Mouse (Mus musculus): ENCODE data around the gene Ppp1r12a.

DNA sequence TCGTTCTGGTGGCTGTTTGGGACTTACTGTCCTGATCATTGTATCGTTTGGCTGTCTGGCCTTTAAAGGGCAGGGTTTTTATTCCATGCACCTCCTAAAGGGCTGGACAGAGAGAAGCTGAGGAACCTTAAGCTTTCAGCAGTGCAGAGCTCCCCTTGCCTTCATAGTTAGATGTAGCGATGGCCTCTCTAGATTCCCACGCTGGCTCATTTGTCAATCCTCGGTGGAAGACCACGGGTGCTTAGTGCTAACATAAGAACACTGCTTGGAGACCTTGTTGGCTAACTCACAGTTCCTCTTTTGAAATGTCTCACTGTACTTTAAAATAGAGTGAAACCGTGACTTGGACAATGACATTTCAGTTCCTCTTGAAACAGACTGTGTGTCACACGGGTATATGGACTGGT lies 29.4 kb downstream of the Ppp1r12a start:
- TF ChIP-seq GATA1 (IDR thresholded peaks at IDR 0.05; ENCODE audit: borderline replicate concordance, low read length), result no peak
- no peak for TF ChIP-seq FLI1 (IDR thresholded peaks at IDR 0.05; ENCODE audit: low read length)
